Mouse (Mus musculus): ENCODE results near the gene Ldhb.

GRCm38 (mm10) chr6:142507785-142508162 lies at the start of gene Ldhb:
- TF ChIP-seq CTCF (IDR thresholded peaks at IDR 0.05; ENCODE audit: borderline replicate concordance, insufficient read depth, low read length) = no peak
- TF ChIP-seq POLR2A (IDR thresholded peaks at IDR 0.05; ENCODE audit: low read depth, low read length) = peak; percentile 96
